Mouse (Mus musculus): Measurements from ENCODE around the gene Alyref. TPM values are rescaled to one million over a fixed set of nuclear protein-coding genes. Genes with fewer than 3 reads are reported as not detected.

The Alyref gene
- polyA plus RNA-seq, 1 experiment from 2014 or later = 282 TPM

GRCm38 (mm10) chr11:120620195-120620594 is 22.0 kb upstream of the Alyref start:
- Histone ChIP-seq H3K4me1 (ENCODE audit: control insufficient read depth, insufficient read depth, low read length) (peaks cover 17% of the 10 kb centered on the region), H3K36me3 (ENCODE audit: control insufficient read depth, insufficient read depth, low read length) (peaks cover 52% of the 10 kb centered on the region), H3K27ac (replicated peaks; ENCODE audit: low read depth, low read length) (no peak overlapping the region), H3K9me3 (ENCODE audit: control insufficient read depth, low read length) (no peaks in the 10 kb centered on the region), H3K4me3 (replicated peaks; ENCODE audit: low read depth, low read length) (no peak overlapping the region), H3K4me2 (ENCODE audit: low read length) (no peak overlapping the region), H3K9ac (replicated peaks; ENCODE audit: low read length) (no peak overlapping the region), H3K27me3 (ENCODE audit: control insufficient read depth, insufficient read depth, low read length) (no peaks in the 10 kb centered on the region)
- no peak for DNase-seq
- 95% methylated on average over 14 of the region's 14 CpGs for WGBS
- no peak for ATAC-seq (ENCODE audit: low FRiP score, low TSS enrichment)

- no peak for DNase-seq
- H3K27ac ChIP-seq (replicated peaks; ENCODE audit: low read depth, low read length) = peak overlapping the region; percentile 83; the same call in 1 of the 2 replicates
- 94% methylated on average over 25 of the region's 25 CpGs for WGBS
These were observed 20.7 kb upstream of the Alyref start for GRCm38 (mm10) chr11:120618619-120619535.

GRCm38 (mm10) chr11:120617519-120618112 is 19.5 kb upstream of the Alyref start, which contains the start of gene Pcyt2:
Gene Pcyt2, minus strand, starts transcription at chr11:120617936.
- no peaks in the 10 kb centered on the region for H3K9me3 ChIP-seq (ENCODE audit: control insufficient read depth, low read length)
- H3K9ac ChIP-seq (replicated peaks; ENCODE audit: low read length) = peak within 1 kb of the TSS; percentile 75
- H3K27me3 ChIP-seq (ENCODE audit: control insufficient read depth, insufficient read depth, low read length) = no peaks in the 10 kb centered on the region
- peak; percentile 94 for ATAC-seq (ENCODE audit: low FRiP score, low TSS enrichment)
- H3K4me3 ChIP-seq (replicated peaks; ENCODE audit: low read depth, low read length) = peak within 1 kb of the TSS; percentile 62
- peak within 1 kb of the TSS; percentile 83 for H3K27ac ChIP-seq (replicated peaks; ENCODE audit: low read depth, low read length)
- under 1% methylated on average over 56 of the region's 56 CpGs for WGBS
- peaks cover 65% of the 10 kb centered on the region for H3K36me3 ChIP-seq (ENCODE audit: control insufficient read depth, insufficient read depth, low read length)
- H3K4me1 ChIP-seq (ENCODE audit: control insufficient read depth, insufficient read depth, low read length) = peaks cover 7% of the 10 kb centered on the region
- DNase-seq = peak; percentile 97
- H3K4me2 ChIP-seq (ENCODE audit: low read length) = peak within 1 kb of the TSS; percentile 72

More at GRCm38 (mm10) chr11:120618619-120619535, 20.7 kb upstream of the Alyref start:
- H3K4me2 ChIP-seq (ENCODE audit: low read length) = no peak overlapping the region
- H3K36me3 ChIP-seq (ENCODE audit: control insufficient read depth, insufficient read depth, low read length) = peaks cover 59% of the 10 kb centered on the region
- no peak overlapping the region for H3K9ac ChIP-seq (replicated peaks; ENCODE audit: low read length)
- no peaks in the 10 kb centered on the region for H3K27me3 ChIP-seq (ENCODE audit: control insufficient read depth, insufficient read depth, low read length)
- H3K4me1 ChIP-seq (ENCODE audit: control insufficient read depth, insufficient read depth, low read length) = peaks cover 9% of the 10 kb centered on the region
- no peak overlapping the region for H3K4me3 ChIP-seq (replicated peaks; ENCODE audit: low read depth, low read length)
- H3K9me3 ChIP-seq (ENCODE audit: control insufficient read depth, low read length) = no peaks in the 10 kb centered on the region
- no peak for ATAC-seq (ENCODE audit: low FRiP score, low TSS enrichment)

- WGBS = 44% methylated on average over 4 of the region's 4 CpGs
- H3K27me3 ChIP-seq (ENCODE audit: control insufficient read depth, insufficient read depth, low read length) = no peaks in the 10 kb centered on the region
- ATAC-seq (ENCODE audit: low FRiP score, low TSS enrichment) = no peak
- H3K36me3 ChIP-seq (ENCODE audit: control insufficient read depth, insufficient read depth, low read length) = peaks cover 65% of the 10 kb centered on the region
- peak overlapping the region; percentile 75 for H3K9ac ChIP-seq (replicated peaks; ENCODE audit: low read length)
- peak overlapping the region; percentile 62 for H3K4me3 ChIP-seq (replicated peaks; ENCODE audit: low read depth, low read length)
- peak overlapping the region; percentile 72 for H3K4me2 ChIP-seq (ENCODE audit: low read length)
- peak overlapping the region; percentile 83 for H3K27ac ChIP-seq (replicated peaks; ENCODE audit: low read depth, low read length)
- no peak for DNase-seq
- peaks cover 7% of the 10 kb centered on the region for H3K4me1 ChIP-seq (ENCODE audit: control insufficient read depth, insufficient read depth, low read length)
- H3K9me3 ChIP-seq (ENCODE audit: control insufficient read depth, low read length) = no peaks in the 10 kb centered on the region
These were observed 18.6 kb upstream of the Alyref start for GRCm38 (mm10) chr11:120616617-120617294.

GRCm38 (mm10) chr11:120615606-120616203 is 17.5 kb upstream of the Alyref start:
- H3K36me3 ChIP-seq (ENCODE audit: control insufficient read depth, insufficient read depth, low read length) = peaks cover 65% of the 10 kb centered on the region
- H3K9me3 ChIP-seq (ENCODE audit: control insufficient read depth, low read length) = no peaks in the 10 kb centered on the region
- DNase-seq = no peak
- H3K4me3 ChIP-seq (replicated peaks; ENCODE audit: low read depth, low read length) = no peak overlapping the region
- no peak overlapping the region for H3K27ac ChIP-seq (replicated peaks; ENCODE audit: low read depth, low read length)
- peaks cover 7% of the 10 kb centered on the region for H3K4me1 ChIP-seq (ENCODE audit: control insufficient read depth, insufficient read depth, low read length)
- H3K4me2 ChIP-seq (ENCODE audit: low read length) = no peak overlapping the region
- no peak overlapping the region for H3K9ac ChIP-seq (replicated peaks; ENCODE audit: low read length)
- 89% methylated on average over 11 of the region's 11 CpGs for WGBS
- no peaks in the 10 kb centered on the region for H3K27me3 ChIP-seq (ENCODE audit: control insufficient read depth, insufficient read depth, low read length)
- no peak for ATAC-seq (ENCODE audit: low FRiP score, low TSS enrichment)

GRCm38 (mm10) chr11:120615167-120615566 is 17.0 kb upstream of the Alyref start:
- peaks cover 65% of the 10 kb centered on the region for H3K36me3 ChIP-seq (ENCODE audit: control insufficient read depth, insufficient read depth, low read length)
- H3K9me3 ChIP-seq (ENCODE audit: control insufficient read depth, low read length) = no peaks in the 10 kb centered on the region
- H3K27ac ChIP-seq (replicated peaks; ENCODE audit: low read depth, low read length) = no peak overlapping the region
- WGBS = 93% methylated on average over 6 of the region's 6 CpGs
- H3K27me3 ChIP-seq (ENCODE audit: control insufficient read depth, insufficient read depth, low read length) = no peaks in the 10 kb centered on the region
- H3K9ac ChIP-seq (replicated peaks; ENCODE audit: low read length) = no peak overlapping the region
- DNase-seq (no peak), ATAC-seq (ENCODE audit: low FRiP score, low TSS enrichment) (no peak)
- no peak overlapping the region for H3K4me2 ChIP-seq (ENCODE audit: low read length)
- H3K4me1 ChIP-seq (ENCODE audit: control insufficient read depth, insufficient read depth, low read length) = peaks cover 7% of the 10 kb centered on the region
- no peak overlapping the region for H3K4me3 ChIP-seq (replicated peaks; ENCODE audit: low read depth, low read length)

GRCm38 (mm10) chr11:120613976-120614375 is 15.8 kb upstream of the Alyref start:
- no peaks in the 10 kb centered on the region for H3K27me3 ChIP-seq (ENCODE audit: control insufficient read depth, insufficient read depth, low read length)
- no peak for DNase-seq
- no peaks in the 10 kb centered on the region for H3K9me3 ChIP-seq (ENCODE audit: control insufficient read depth, low read length)
- no peak overlapping the region for H3K4me2 ChIP-seq (ENCODE audit: low read length)
- ATAC-seq (ENCODE audit: low FRiP score, low TSS enrichment) = no peak
- no peak overlapping the region for H3K27ac ChIP-seq (replicated peaks; ENCODE audit: low read depth, low read length)
- peaks cover 7% of the 10 kb centered on the region for H3K4me1 ChIP-seq (ENCODE audit: control insufficient read depth, insufficient read depth, low read length)
- no peak overlapping the region for H3K4me3 ChIP-seq (replicated peaks; ENCODE audit: low read depth, low read length)
- no peak overlapping the region for H3K9ac ChIP-seq (replicated peaks; ENCODE audit: low read length)
- WGBS = 85% methylated on average over 8 of the region's 8 CpGs
- peaks cover 64% of the 10 kb centered on the region for H3K36me3 ChIP-seq (ENCODE audit: control insufficient read depth, insufficient read depth, low read length)

- H3K4me3 ChIP-seq (replicated peaks; ENCODE audit: low read depth, low read length) = no peak overlapping the region
- H3K27me3 ChIP-seq (ENCODE audit: control insufficient read depth, insufficient read depth, low read length) = no peaks in the 10 kb centered on the region
- no peak for DNase-seq
- peaks cover 7% of the 10 kb centered on the region for H3K4me1 ChIP-seq (ENCODE audit: control insufficient read depth, insufficient read depth, low read length)
- H3K9me3 ChIP-seq (ENCODE audit: control insufficient read depth, low read length) = no peaks in the 10 kb centered on the region
- H3K27ac ChIP-seq (replicated peaks; ENCODE audit: low read depth, low read length) = no peak overlapping the region
- 90% methylated on average over 10 of the region's 10 CpGs for WGBS
- H3K36me3 ChIP-seq (ENCODE audit: control insufficient read depth, insufficient read depth, low read length) = peaks cover 59% of the 10 kb centered on the region
- H3K9ac ChIP-seq (replicated peaks; ENCODE audit: low read length) = no peak overlapping the region
- ATAC-seq (ENCODE audit: low FRiP score, low TSS enrichment) = no peak
- H3K4me2 ChIP-seq (ENCODE audit: low read length) = no peak overlapping the region
These were observed 15.4 kb upstream of the Alyref start for GRCm38 (mm10) chr11:120613481-120613972.

Measured in midbrain, embryonic 14.5 days (tissue).